Mouse (Mus musculus) liver, postnatal 0 days (tissue): ENCODE results near the gene Meis1.

Experiments
- CTCF ChIP-seq: sonication (generic); IDR thresholded peaks from 2 replicates; pipeline ENCODE4 v1.5.1; 2016; ENCODE audit warnings: antibody characterized with exemption, low read depth
- EP300 ChIP-seq: IDR thresholded peaks from 2 replicates; pipeline ENCODE4 v1.6.1; 2016; ENCODE audit warnings: antibody characterized with exemption, low read depth, mild to moderate bottlenecking

- no peak for TF ChIP-seq CTCF
- TF ChIP-seq EP300 = no peak
Observed at GRCm38 (mm10) chr11:18850772-18851171, 168.0 kb downstream of the Meis1 start.
